Mouse (Mus musculus) testis, adult 2 months (tissue): Measurements from ENCODE around the gene Btg2.

Experiments
- CTCF ChIP-seq: fragments of 200-500 bp; IDR thresholded peaks from 2 replicates; pipeline ENCODE4 v1.5.1; 2012; ENCODE audit warnings: low read depth, mild to moderate bottlenecking, inconsistent platforms, low read length, moderate library complexity; ENCODE audit not compliant: control insufficient read depth, insufficient read depth, insufficient replicate concordance
- POLR2A ChIP-seq: fragments of 200-500 bp; IDR thresholded peaks from 2 replicates; pipeline ENCODE4 v1.6.1; 2012; ENCODE audit warnings: low read depth, mild to moderate bottlenecking, inconsistent platforms, low read length, moderate library complexity; ENCODE audit not compliant: control insufficient read depth

GRCm38 (mm10) chr1:134057736-134058135 lies 21.2 kb downstream of the Btg2 start:
- no peak for TF ChIP-seq CTCF
- TF ChIP-seq POLR2A, result no peak
